Mouse (Mus musculus) lung, embryonic 14.5 days (tissue): ENCODE measurements around the gene Csde1. TPM values are rescaled to one million over a fixed set of nuclear protein-coding genes. Genes with fewer than 3 reads are reported as not detected.

Source experiments
- ATAC-seq: fragments of 200-750 bp; cut with Nextera tagmentation; 2 replicates; pipeline ENCODE4 v1.8.0; 2017; ENCODE audit warnings: mild to moderate bottlenecking, moderate TSS enrichment, moderate library complexity; ENCODE audit not compliant: insufficient read depth
- DNase-seq: peaks from one replicate; pipeline ENCODE4 v3.0.0-alpha.2; 2015
- H3K27ac ChIP-seq: fragments of 300-500 bp; sonication (generic); 2 replicates; pipeline ENCODE4 v1.5.1; 2014; ENCODE audit warnings: low read depth, mild to moderate bottlenecking, moderate library complexity
- H3K27me3 ChIP-seq: fragments of 300-500 bp; sonication (generic); 2 replicates; pipeline ENCODE4 v1.6.1; 2014; ENCODE audit warnings: low read length, control low read depth; ENCODE audit not compliant: insufficient read depth
- H3K36me3 ChIP-seq: fragments of 300-500 bp; sonication (generic); 2 replicates; pipeline ENCODE4 v1.6.1; 2014; ENCODE audit warnings: control low read depth; ENCODE audit not compliant: insufficient read depth
- H3K4me1 ChIP-seq: fragments of 300-500 bp; sonication (generic); 2 replicates; pipeline ENCODE4 v1.6.1; 2014; ENCODE audit warnings: antibody characterized with exemption, control low read depth; ENCODE audit not compliant: insufficient read depth
- H3K4me2 ChIP-seq: fragments of 300-500 bp; sonication (generic); 2 replicates; pipeline ENCODE4 v1.6.1; 2014; ENCODE audit warnings: mild to moderate bottlenecking
- H3K4me3 ChIP-seq: fragments of 300-500 bp; sonication (generic); 2 replicates; pipeline ENCODE4 v1.5.1; 2014; ENCODE audit warnings: low read depth, low read length
- H3K9ac ChIP-seq: fragments of 300-500 bp; sonication (generic); 2 replicates; pipeline ENCODE4 v1.6.1; 2014
- H3K9me3 ChIP-seq: fragments of 300-500 bp; sonication (generic); 2 replicates; pipeline ENCODE4 v1.6.1; 2016; ENCODE audit warnings: low read depth, low read length, control low read depth
- CTCF ChIP-seq: IDR thresholded peaks from 2 replicates; pipeline ENCODE4 v1.5.1; 2016; ENCODE audit warnings: antibody characterized with exemption, low read depth
- WGBS: fragments of 180-500 bp; shearing (Covaris S2); extraction: QIAGEN DNeasy Blood & Tissue Kit; methylation state at CpG from one replicate; pipeline ENCODE4 v1.1.7; 2014; 5-methylcytosine and 5-hydroxymethylcytosine counted together
- polyA plus RNA-seq: library from polyadenylated mRNA; unstranded; fragments of >200 nt; fragmentation: Nextera tagmentation; extraction: Ambion mirVana; gene quantifications from 2 replicates; pipeline ENCODE4 v1.2.1, GENCODE M21; 2014

The Csde1 gene
- polyA plus RNA-seq, 1 experiment from 2014 or later: 439 TPM

DNA sequence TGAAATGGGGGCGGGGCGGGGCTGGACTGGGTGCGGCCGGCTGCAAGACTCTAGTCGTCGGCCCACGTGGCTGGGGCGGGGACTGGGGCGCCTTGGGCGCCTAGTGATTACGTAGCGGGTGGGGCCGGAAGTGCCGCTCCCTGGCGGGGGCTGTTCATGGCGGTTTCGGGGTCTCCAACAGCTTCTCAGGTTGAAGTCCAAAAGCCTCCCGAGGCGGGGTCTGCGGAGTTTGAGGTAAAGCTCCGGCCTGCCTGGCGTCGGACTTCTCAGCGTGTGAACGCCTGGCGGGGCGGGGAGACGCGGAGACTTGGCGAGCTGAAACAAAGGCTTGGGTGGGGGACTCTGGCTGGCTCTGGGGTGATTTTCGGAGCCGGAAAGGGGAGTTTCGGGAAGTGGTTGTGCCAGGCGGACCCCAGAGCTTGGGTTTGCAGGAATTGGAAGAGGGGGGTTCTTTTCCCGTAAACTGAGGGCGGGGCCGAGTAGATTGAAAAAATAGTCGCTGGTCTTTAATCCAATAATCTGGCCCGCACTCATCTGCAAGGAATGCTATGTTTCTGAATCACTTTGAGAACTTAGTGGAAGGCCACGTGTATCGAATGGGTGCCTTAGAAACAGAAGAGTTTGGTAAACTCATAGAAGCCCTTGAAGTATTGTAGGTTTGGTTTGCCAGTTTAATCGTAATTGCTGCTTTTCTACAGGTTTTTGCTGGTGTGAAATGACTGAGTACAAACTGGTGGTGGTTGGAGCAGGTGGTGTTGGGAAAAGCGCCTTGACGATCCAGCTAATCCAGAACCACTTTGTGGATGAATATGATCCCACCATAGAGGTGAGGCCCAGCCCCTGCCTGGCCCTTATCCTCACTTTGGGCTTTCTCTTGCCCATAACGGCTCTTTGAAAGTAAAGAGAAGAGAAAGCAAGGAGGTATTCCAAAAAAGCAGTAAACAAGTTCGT, 38.3 kb downstream of the Csde1 start, which contains the start of gene Nras:
Gene Nras (plus strand): TSS at position 79 of the 951 bp plus-strand sequence.
- peak within 1 kb of the TSS; percentile 98 for H3K27ac ChIP-seq
- no peaks in the 10 kb centered on the region for H3K27me3 ChIP-seq
- H3K4me1 ChIP-seq: no peaks in the 10 kb centered on the region
- ATAC-seq (peak; percentile 98), DNase-seq (peak; percentile 97)
- peaks cover 75% of the 10 kb centered on the region for H3K36me3 ChIP-seq
- peak within 1 kb of the TSS; percentile 79 for H3K4me3 ChIP-seq
- H3K9me3 ChIP-seq: no peaks in the 10 kb centered on the region
- TF ChIP-seq CTCF: no peak
- 2% methylated on average over 46 of the region's 46 CpGs for WGBS
- peak within 1 kb of the TSS; percentile 92 for H3K9ac ChIP-seq
- peak within 1 kb of the TSS; percentile 91 for H3K4me2 ChIP-seq

DNA sequence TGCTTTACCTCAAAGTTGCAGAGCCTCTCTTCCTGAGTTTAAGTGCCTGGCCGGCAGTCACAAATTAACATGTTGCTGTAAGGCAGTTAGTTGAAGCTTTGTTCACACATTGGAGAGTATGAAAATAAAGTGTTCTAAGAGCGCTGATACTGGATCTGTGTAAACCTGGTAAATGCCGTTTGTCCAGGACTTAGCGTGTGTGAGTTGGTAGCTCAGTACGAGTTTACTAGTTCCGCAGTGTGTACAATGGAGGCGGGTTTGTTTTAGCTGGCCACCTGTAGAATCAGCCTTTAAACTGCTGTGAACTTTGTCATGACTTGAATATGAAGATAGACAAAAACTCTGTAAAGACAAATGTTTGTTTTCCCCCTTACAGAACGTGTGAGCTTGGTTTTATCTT, 46.7 kb downstream of the Csde1 start:
- DNase-seq (no peak), ATAC-seq (no peak)
- 87% methylated on average over 8 of the region's 8 CpGs for WGBS

DNA sequence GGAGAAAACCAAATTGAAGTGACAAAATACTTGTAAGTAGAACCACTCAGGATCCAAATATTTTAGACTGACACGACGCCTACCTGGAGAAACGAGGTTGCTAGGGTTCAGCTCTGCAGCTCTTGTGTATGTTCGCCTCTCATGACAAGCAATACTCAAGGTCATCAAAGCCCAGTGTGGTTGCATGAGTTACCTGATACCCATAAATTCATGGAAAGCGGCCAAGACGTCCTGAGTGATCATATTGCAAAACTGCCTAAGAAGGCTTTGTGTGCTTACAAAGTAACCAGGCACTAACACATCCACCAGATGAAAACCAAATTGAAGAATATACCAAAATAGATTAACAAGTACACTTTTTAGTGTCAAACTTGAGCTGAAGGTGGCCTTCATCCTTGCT, 48.7 kb downstream of the Csde1 start:
- Histone ChIP-seq H3K9me3 (no peaks in the 10 kb centered on the region), H3K9ac (no peak overlapping the region), H3K27me3 (no peaks in the 10 kb centered on the region), H3K27ac (no peak overlapping the region), H3K4me2 (no peak overlapping the region), H3K36me3 (peaks cover 53% of the 10 kb centered on the region), H3K4me1 (no peaks in the 10 kb centered on the region), H3K4me3 (no peak overlapping the region)
- no peak for TF ChIP-seq CTCF
- WGBS: 85% methylated on average over 6 of the region's 6 CpGs
- ATAC-seq: no peak
- DNase-seq: peak; percentile 5

More for the DNA sequence above, 46.7 kb downstream of the Csde1 start:
- no peak overlapping the region for H3K4me3 ChIP-seq
- TF ChIP-seq CTCF: no peak
- peaks cover 74% of the 10 kb centered on the region for H3K36me3 ChIP-seq
- H3K27ac ChIP-seq: no peak overlapping the region
- H3K9me3 ChIP-seq: no peaks in the 10 kb centered on the region
- no peak overlapping the region for H3K9ac ChIP-seq
- H3K4me1 ChIP-seq: no peaks in the 10 kb centered on the region
- no peaks in the 10 kb centered on the region for H3K27me3 ChIP-seq
- H3K4me2 ChIP-seq: no peak overlapping the region

DNA sequence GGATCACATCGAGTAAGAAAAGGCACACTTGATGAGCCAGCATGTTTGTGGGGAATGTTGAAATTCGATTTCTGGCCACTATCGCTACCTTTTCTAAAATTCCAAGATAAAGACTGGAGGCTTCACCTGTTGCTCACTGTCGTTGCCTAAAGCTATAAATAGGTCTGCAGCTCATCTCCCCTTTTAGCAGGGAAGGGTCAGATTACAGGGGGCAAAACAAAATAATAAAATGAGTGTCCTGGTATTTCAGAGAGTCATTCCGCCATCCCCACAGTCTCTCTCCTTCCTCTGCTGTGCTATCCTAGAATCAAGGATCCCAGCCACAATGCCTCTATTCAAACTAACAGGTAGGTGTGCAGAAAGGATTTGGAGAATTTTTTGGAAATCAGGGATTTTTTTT, 53.5 kb downstream of the Csde1 start, which contains the start of gene Ampd1:
Gene Ampd1 (plus strand): TSS at position 244 of the 400 bp plus-strand sequence.
- Histone ChIP-seq H3K4me2 (no peak within 1 kb of the TSS), H3K36me3 (peaks cover 7% of the 10 kb centered on the region), H3K4me1 (no peaks in the 10 kb centered on the region), H3K4me3 (no peak within 1 kb of the TSS), H3K27me3 (no peaks in the 10 kb centered on the region), H3K27ac (no peak within 1 kb of the TSS), H3K9ac (no peak within 1 kb of the TSS), H3K9me3 (no peaks in the 10 kb centered on the region)
- no peak for TF ChIP-seq CTCF
- 50% methylated on average over 5 of the region's 5 CpGs for WGBS
- DNase-seq (no peak), ATAC-seq (no peak)

DNA sequence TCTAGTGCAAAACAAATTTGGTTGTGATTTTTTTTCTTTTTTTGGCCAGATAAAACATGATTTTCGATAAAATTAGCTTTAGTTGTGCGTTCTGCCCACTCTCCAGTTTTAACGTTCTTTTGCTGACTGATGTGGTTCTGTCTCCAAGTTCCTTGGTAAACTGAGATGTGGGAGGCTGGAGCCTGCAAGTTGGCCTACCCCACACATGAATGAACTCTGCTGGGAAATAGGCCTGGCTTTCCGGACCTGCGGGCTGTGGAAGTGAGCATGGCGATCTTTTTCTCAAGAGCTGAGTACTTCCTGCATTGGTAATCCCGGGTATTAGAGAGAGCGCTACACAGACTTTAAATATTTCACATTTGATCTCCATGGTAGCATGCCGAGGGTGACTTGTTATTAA, 55.6 kb downstream of the Csde1 start:
- no peak overlapping the region for H3K4me2 ChIP-seq
- TF ChIP-seq CTCF: no peak
- H3K27me3 ChIP-seq: no peaks in the 10 kb centered on the region
- no peaks in the 10 kb centered on the region for H3K4me1 ChIP-seq
- no peak overlapping the region for H3K27ac ChIP-seq
- ATAC-seq (no peak), DNase-seq (no peak)
- 80% methylated on average over 9 of the region's 9 CpGs for WGBS
- no peak overlapping the region for H3K4me3 ChIP-seq
- H3K9me3 ChIP-seq: no peaks in the 10 kb centered on the region
- H3K36me3 ChIP-seq: no peaks in the 10 kb centered on the region
- H3K9ac ChIP-seq: no peak overlapping the region

DNA sequence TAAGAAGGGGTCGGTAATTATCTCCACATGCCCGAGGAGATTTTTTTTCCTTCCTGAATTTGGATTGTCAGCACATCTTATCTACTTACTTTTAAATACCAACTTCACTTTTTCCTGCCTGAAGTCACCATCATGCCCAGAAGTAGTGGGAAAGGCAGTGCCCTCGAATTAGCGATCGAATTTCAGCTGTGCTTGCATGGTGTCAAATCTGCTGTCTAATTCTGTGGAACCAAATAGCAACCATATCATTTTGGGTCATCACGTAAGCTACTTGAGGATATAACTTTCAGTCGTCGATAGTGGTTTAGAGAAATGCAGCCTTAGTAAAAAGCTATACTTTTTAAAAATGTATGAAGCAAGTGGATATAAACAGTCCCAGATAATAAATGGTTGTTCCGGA, 56.2 kb downstream of the Csde1 start:
- no peaks in the 10 kb centered on the region for H3K27me3 ChIP-seq
- H3K4me3 ChIP-seq: no peak overlapping the region
- no peak for ATAC-seq

DNA sequence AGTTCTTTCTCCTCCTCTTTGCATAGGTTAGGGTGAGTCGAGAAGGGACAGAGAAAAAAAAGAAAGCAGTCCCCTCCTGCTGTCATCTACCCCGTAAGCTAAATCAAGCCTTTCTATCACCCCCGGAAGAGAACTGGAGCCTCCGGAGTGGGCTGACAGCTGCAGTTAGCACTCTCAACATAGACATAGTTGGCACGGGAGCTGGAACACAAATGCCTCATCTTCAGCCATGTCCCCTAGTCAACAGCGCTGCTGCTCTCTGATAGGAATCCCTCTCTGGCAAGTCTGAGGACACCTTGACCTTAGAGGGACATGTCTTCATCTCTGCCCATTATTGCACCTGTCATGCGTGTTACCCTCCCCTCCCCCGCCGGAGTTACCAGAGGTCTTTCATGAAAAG, 59.1 kb downstream of the Csde1 start:
- WGBS: 81% methylated on average over 9 of the region's 9 CpGs
- TF ChIP-seq CTCF: no peak
- no peak overlapping the region for H3K9ac ChIP-seq
- H3K27me3 ChIP-seq: no peaks in the 10 kb centered on the region
- H3K4me3 ChIP-seq: no peak overlapping the region
- DNase-seq: no peak
- no peak overlapping the region for H3K27ac ChIP-seq
- no peaks in the 10 kb centered on the region for H3K9me3 ChIP-seq
- no peak overlapping the region for H3K4me2 ChIP-seq
- no peak for ATAC-seq
- H3K36me3 ChIP-seq: no peaks in the 10 kb centered on the region
- no peaks in the 10 kb centered on the region for H3K4me1 ChIP-seq

More for the DNA sequence above, 56.2 kb downstream of the Csde1 start:
- TF ChIP-seq CTCF: no peak
- H3K9me3 ChIP-seq: no peaks in the 10 kb centered on the region
- no peak overlapping the region for H3K27ac ChIP-seq
- no peak for DNase-seq
- no peaks in the 10 kb centered on the region for H3K4me1 ChIP-seq
- no peak overlapping the region for H3K9ac ChIP-seq
- H3K4me2 ChIP-seq: no peak overlapping the region
- 82% methylated on average over 9 of the region's 9 CpGs for WGBS
- H3K36me3 ChIP-seq: no peaks in the 10 kb centered on the region
